Mouse (Mus musculus) liver, postnatal 0 days (tissue): ENCODE measurements at regions not wholly inside any gene's neighbourhood (a gene's known extent, or its start where the extent isn't known, plus 50 kb on each side); places are given as distances from the start of the nearest gene placed in this dataset.

Source experiments
- CTCF ChIP-seq: sonication (generic); IDR thresholded peaks from 2 replicates; pipeline ENCODE4 v1.5.1; 2016; ENCODE audit warnings: antibody characterized with exemption, low read depth
- EP300 ChIP-seq: IDR thresholded peaks from 2 replicates; pipeline ENCODE4 v1.6.1; 2016; ENCODE audit warnings: antibody characterized with exemption, low read depth, mild to moderate bottlenecking

GRCm38 (mm10) chr15:86996196-86996595 is 547.9 kb upstream of the Fam19a5 start:
- TF ChIP-seq CTCF (no peak), EP300 (no peak)
